Mouse (Mus musculus) heart, embryonic 15.5 days (tissue): ENCODE results near the gene Atg2a. TPM values are rescaled to one million over a fixed set of nuclear protein-coding genes. Genes with fewer than 3 reads are reported as not detected.

Experiments used
- ATAC-seq: fragments of 200-750 bp; cut with Nextera tagmentation; replicated peaks from 2 replicates; pipeline ENCODE4 v1.8.0; 2017; ENCODE audit warnings: low read depth, moderate TSS enrichment; ENCODE audit not compliant: insufficient number of reproducible peaks, insufficient read depth, low FRiP score
- H3K27ac ChIP-seq: fragments of 300-500 bp; sonication (generic); 2 replicates; pipeline ENCODE4 v1.5.1; 2015; ENCODE audit warnings: mild to moderate bottlenecking, inconsistent platforms
- H3K27me3 ChIP-seq: fragments of 300-500 bp; sonication (generic); 2 replicates; pipeline ENCODE4 v1.6.1; 2015; ENCODE audit warnings: inconsistent platforms
- H3K36me3 ChIP-seq: fragments of 300-500 bp; sonication (generic); 2 replicates; pipeline ENCODE4 v1.6.1; 2015; ENCODE audit warnings: mild to moderate bottlenecking, inconsistent platforms
- H3K4me1 ChIP-seq: fragments of 300-500 bp; sonication (generic); replicated peaks from 2 replicates; pipeline ENCODE4 v1.6.1; 2015; ENCODE audit warnings: inconsistent platforms
- H3K4me2 ChIP-seq: fragments of 300-500 bp; sonication (generic); 2 replicates; pipeline ENCODE4 v1.6.1; 2015; ENCODE audit warnings: inconsistent platforms, mild to moderate bottlenecking, moderate library complexity
- H3K4me3 ChIP-seq: fragments of 300-500 bp; sonication (generic); 2 replicates; pipeline ENCODE4 v1.5.1; 2015; ENCODE audit warnings: mild to moderate bottlenecking, inconsistent platforms
- H3K9ac ChIP-seq: fragments of 300-500 bp; sonication (generic); 2 replicates; pipeline ENCODE4 v1.6.1; 2015; ENCODE audit warnings: mild to moderate bottlenecking, inconsistent platforms
- H3K9me3 ChIP-seq: fragments of 300-500 bp; sonication (generic); replicated peaks from 2 replicates; pipeline ENCODE4 v1.6.1; 2016; ENCODE audit warnings: inconsistent platforms
- WGBS: fragments of 180-500 bp; shearing (Covaris S2); methylation state at CpG from one replicate; pipeline ENCODE4 v1.1.7; 2015; ENCODE audit warnings: mixed read lengths; 5-methylcytosine and 5-hydroxymethylcytosine counted together
- polyA plus RNA-seq: library from polyadenylated mRNA; unstranded; fragments of >200 nt; fragmentation: Nextera tagmentation; extraction: Ambion mirVana; gene quantifications from 2 replicates; pipeline ENCODE4 v1.2.1, GENCODE M21; 2015

The Atg2a gene
- polyA plus RNA-seq, 1 experiment from 2014 or later = 6.7 TPM

- Histone ChIP-seq H3K36me3 (peaks cover 64% of the 10 kb centered on the region), H3K27me3 (no peaks in the 10 kb centered on the region), H3K4me2 (no peak overlapping the region), H3K27ac (no peak overlapping the region), H3K4me1 (peaks cover 5% of the 10 kb centered on the region), H3K4me3 (no peak overlapping the region), H3K9me3 (no peaks in the 10 kb centered on the region), H3K9ac (no peak overlapping the region)
- 87% methylated on average over 29 of the region's 29 CpGs for WGBS
- ATAC-seq = no peak
Measured at GRCm38 (mm10) chr19:6247526-6248300, 6.2 kb downstream of the Atg2a start.

DNA sequence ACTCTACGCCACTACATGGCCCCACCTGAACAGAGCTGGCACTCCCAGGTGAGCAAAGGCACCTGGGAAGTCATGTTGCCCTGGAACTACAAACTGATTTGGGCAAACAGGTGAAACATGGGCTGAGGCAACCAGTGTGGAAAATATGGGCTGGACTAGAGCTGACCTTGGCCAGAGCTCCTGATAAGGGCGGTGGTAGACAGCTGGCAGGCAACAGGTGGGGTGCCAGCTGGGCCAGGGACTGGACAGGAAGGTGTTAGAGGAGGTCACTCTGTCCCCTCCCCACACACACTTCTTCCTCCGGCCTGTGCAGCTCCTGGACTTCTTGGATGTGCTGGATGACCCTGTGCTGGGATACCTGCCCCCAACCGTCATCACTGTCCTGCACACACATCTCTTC lies 11.6 kb downstream of the Atg2a start:
- H3K27me3 ChIP-seq = no peaks in the 10 kb centered on the region
- H3K4me3 ChIP-seq = no peak overlapping the region
- H3K36me3 ChIP-seq = peaks cover 79% of the 10 kb centered on the region
- no peaks in the 10 kb centered on the region for H3K4me1 ChIP-seq
- H3K9ac ChIP-seq = no peak overlapping the region
- H3K9me3 ChIP-seq = no peaks in the 10 kb centered on the region
- no peak overlapping the region for H3K4me2 ChIP-seq
- no peak overlapping the region for H3K27ac ChIP-seq
- ATAC-seq = no peak
- WGBS = 90% methylated on average over 4 of the region's 4 CpGs

DNA sequence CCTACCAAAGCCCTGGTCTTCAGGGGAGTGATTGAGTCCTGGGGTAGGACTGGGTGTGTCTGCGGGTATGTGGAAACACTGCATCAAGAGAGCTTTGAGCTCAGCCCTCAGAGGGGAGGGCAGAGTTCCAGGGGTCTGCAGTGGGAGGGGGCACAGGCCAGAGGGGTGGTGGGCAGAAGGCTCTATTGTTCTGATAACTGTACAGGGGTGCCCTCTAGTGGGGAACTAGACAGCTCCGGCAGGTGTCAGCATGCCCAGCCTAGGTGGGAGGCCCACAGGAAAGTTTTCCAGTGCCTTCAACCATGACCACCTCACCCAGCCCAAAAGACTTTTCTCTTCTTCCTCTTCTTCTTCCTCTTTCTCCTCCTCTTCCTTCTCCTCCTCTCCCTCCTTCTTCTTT lies 19.0 kb downstream of the Atg2a start:
- H3K9me3 ChIP-seq = no peaks in the 10 kb centered on the region
- no peak for ATAC-seq
- H3K4me3 ChIP-seq = no peak overlapping the region
- H3K4me1 ChIP-seq = no peaks in the 10 kb centered on the region
- H3K4me2 ChIP-seq = no peak overlapping the region
- H3K27me3 ChIP-seq = no peaks in the 10 kb centered on the region
- peaks cover 59% of the 10 kb centered on the region for H3K36me3 ChIP-seq
- 74% methylated on average over 2 of the region's 2 CpGs for WGBS
- no peak overlapping the region for H3K27ac ChIP-seq
- no peak overlapping the region for H3K9ac ChIP-seq

DNA sequence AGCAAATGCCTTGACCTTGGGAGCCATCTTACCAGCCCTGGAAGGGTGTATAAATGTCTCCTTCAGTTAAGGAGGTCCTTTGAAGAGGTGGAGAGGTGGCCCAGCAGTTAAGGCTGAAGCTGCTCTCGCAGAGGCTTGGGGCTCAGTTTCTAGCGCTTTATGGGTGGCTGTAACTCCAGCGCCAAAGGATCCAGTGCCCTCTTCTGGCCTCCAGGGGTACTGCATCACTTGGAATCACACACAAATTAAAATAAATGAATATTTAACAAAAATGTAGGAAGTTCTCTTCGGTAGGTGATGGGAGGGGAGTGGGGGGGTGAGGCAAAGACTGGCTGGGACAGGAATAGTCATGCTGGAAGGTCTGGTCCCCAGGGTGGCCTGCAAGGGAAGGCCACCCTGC lies 19.5 kb downstream of the Atg2a start:
- Histone ChIP-seq H3K27me3 (no peaks in the 10 kb centered on the region), H3K9ac (no peak overlapping the region), H3K36me3 (peaks cover 55% of the 10 kb centered on the region), H3K4me2 (no peak overlapping the region), H3K4me1 (no peaks in the 10 kb centered on the region), H3K9me3 (no peaks in the 10 kb centered on the region), H3K27ac (no peak overlapping the region), H3K4me3 (no peak overlapping the region)
- 76% methylated on average over 4 of the region's 4 CpGs for WGBS
- ATAC-seq = no peak

DNA sequence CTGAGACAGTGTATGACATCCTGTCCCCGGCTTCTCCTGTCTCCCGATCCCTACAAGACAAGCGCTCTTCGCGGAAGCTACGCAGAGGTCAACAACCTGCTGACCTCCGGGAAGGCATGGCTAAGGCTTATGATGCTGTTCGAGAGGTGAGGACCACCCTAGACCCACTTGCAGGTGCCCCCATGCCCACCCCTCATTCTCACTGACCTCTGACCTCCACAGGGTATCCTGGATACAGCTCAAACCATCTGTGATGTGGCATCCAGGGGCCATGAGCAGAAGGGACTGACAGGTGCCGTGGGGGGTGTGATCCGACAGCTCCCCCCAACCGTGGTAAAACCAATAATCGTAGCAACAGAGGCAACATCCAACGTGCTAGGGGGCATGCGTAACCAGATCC lies 19.9 kb downstream of the Atg2a start:
- ATAC-seq = no peak
- no peaks in the 10 kb centered on the region for H3K4me1 ChIP-seq
- H3K9me3 ChIP-seq = no peaks in the 10 kb centered on the region
- no peak overlapping the region for H3K9ac ChIP-seq
- H3K27me3 ChIP-seq = no peaks in the 10 kb centered on the region
- WGBS = 90% methylated on average over 14 of the region's 14 CpGs
- H3K4me2 ChIP-seq = no peak overlapping the region
- H3K36me3 ChIP-seq = peaks cover 50% of the 10 kb centered on the region
- H3K4me3 ChIP-seq = no peak overlapping the region
- no peak overlapping the region for H3K27ac ChIP-seq

DNA sequence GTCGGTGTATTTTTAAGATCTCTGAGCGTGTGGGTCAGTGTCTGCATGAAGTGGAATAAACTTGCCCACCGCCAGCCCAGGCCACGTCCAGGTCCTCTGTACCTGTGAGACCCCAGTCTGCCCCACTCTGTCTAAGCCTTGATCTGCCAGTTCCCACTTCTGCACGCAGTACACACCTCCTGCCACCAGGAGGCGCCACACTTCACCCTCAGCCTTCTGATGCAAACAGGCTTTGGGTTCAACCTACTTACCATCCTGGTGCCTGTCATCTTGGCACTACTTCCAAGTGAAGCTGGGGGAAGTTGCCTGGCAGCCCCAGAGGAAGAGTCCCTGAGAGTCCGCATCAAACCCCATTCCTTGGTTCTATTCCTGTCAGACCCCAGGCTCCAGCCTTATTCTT lies 20.8 kb downstream of the Atg2a start:
- Histone ChIP-seq H3K4me3 (no peak overlapping the region), H3K27me3 (no peaks in the 10 kb centered on the region), H3K4me1 (no peaks in the 10 kb centered on the region), H3K4me2 (no peak overlapping the region), H3K27ac (no peak overlapping the region), H3K9me3 (no peaks in the 10 kb centered on the region), H3K36me3 (peaks cover 43% of the 10 kb centered on the region), H3K9ac (no peak overlapping the region)
- 62% methylated on average over 7 of the region's 7 CpGs for WGBS
- ATAC-seq = 0 out of 2 replicates have a peak, but pooled peaks have one; percentile 6

- Histone ChIP-seq H3K4me3 (no peak overlapping the region), H3K9ac (no peak overlapping the region), H3K27me3 (no peaks in the 10 kb centered on the region), H3K4me2 (no peak overlapping the region), H3K9me3 (no peaks in the 10 kb centered on the region), H3K27ac (no peak overlapping the region), H3K36me3 (peaks cover 37% of the 10 kb centered on the region), H3K4me1 (peaks cover 2% of the 10 kb centered on the region)
- ATAC-seq = no peak
- 88% methylated on average over 8 of the region's 8 CpGs for WGBS
Measured at GRCm38 (mm10) chr19:6262839-6263433, 21.5 kb downstream of the Atg2a start.

GRCm38 (mm10) chr19:6264200-6264599 lies 22.7 kb downstream of the Atg2a start:
- peaks cover 3% of the 10 kb centered on the region for H3K4me1 ChIP-seq
- H3K27ac ChIP-seq = no peak overlapping the region
- peaks cover 26% of the 10 kb centered on the region for H3K36me3 ChIP-seq
- H3K9ac ChIP-seq = no peak overlapping the region
- H3K27me3 ChIP-seq = no peaks in the 10 kb centered on the region
- H3K4me3 ChIP-seq = no peak overlapping the region
- H3K4me2 ChIP-seq = no peak overlapping the region
- no peak for ATAC-seq
- H3K9me3 ChIP-seq = no peaks in the 10 kb centered on the region
- 72% methylated on average over 9 of the region's 9 CpGs for WGBS

DNA sequence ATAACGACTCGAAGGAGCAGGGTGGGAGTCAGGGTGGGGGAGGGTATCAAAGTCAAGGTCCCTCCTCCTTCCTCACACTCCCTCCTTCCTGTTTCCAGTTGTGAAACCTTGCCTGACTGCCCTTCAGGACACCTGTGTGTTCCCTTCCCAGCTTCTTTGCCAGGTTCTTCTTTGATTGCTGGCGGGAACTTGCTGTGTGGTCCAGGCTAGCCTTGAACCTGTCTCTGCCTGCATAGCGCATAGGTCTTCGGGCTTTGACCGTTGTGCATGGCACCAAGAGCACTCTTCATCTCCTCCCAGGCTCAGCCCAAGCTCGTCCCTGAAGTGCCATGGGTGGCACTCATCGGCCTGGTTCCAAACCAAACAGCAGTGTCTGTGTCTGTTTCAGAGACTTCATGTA lies 23.5 kb downstream of the Atg2a start:
- Histone ChIP-seq H3K27ac (no peak overlapping the region), H3K4me3 (no peak overlapping the region), H3K9me3 (no peaks in the 10 kb centered on the region), H3K9ac (no peak overlapping the region), H3K27me3 (no peaks in the 10 kb centered on the region), H3K4me2 (no peak overlapping the region), H3K4me1 (peaks cover 3% of the 10 kb centered on the region), H3K36me3 (peaks cover 22% of the 10 kb centered on the region)
- no peak for ATAC-seq
- WGBS = 79% methylated on average over 8 of the region's 8 CpGs

GRCm38 (mm10) chr19:6265727-6266182 lies 24.3 kb downstream of the Atg2a start:
- Histone ChIP-seq H3K27ac (no peak overlapping the region), H3K4me2 (no peak overlapping the region), H3K4me3 (no peak overlapping the region), H3K9me3 (no peaks in the 10 kb centered on the region), H3K4me1 (peaks cover 3% of the 10 kb centered on the region), H3K36me3 (peaks cover 13% of the 10 kb centered on the region), H3K27me3 (no peaks in the 10 kb centered on the region), H3K9ac (no peak overlapping the region)
- no peak for ATAC-seq
- 75% methylated on average over 6 of the region's 6 CpGs for WGBS

GRCm38 (mm10) chr19:6267306-6268169 lies 26.1 kb downstream of the Atg2a start:
- Histone ChIP-seq H3K27me3 (no peaks in the 10 kb centered on the region), H3K9me3 (no peaks in the 10 kb centered on the region), H3K27ac (no peak overlapping the region), H3K4me1 (peaks cover 5% of the 10 kb centered on the region), H3K4me2 (no peak overlapping the region), H3K9ac (no peak overlapping the region), H3K4me3 (no peak overlapping the region), H3K36me3 (no peaks in the 10 kb centered on the region)
- WGBS = 57% methylated on average over 11 of the region's 11 CpGs
- no peak for ATAC-seq
